Mouse (Mus musculus) liver, postnatal 0 days (tissue): ENCODE measurements at regions not wholly inside any gene's neighbourhood (a gene's known extent, or its start where the extent isn't known, plus 50 kb on each side); places are given as distances from the start of the nearest gene placed in this dataset.

Experiments
- CTCF ChIP-seq: sonication (generic); IDR thresholded peaks from 2 replicates; pipeline ENCODE4 v1.5.1; 2016; ENCODE audit warnings: antibody characterized with exemption, low read depth
- EP300 ChIP-seq: IDR thresholded peaks from 2 replicates; pipeline ENCODE4 v1.6.1; 2016; ENCODE audit warnings: antibody characterized with exemption, low read depth, mild to moderate bottlenecking

- no peak for TF ChIP-seq CTCF
- no peak for TF ChIP-seq EP300
Measured at GRCm38 (mm10) chr5:4498425-4498824, 259.4 kb downstream of the Fzd1 start.
